ENCODE assay signal across 7 mouse cellular contexts in the genomic region with DNA sequence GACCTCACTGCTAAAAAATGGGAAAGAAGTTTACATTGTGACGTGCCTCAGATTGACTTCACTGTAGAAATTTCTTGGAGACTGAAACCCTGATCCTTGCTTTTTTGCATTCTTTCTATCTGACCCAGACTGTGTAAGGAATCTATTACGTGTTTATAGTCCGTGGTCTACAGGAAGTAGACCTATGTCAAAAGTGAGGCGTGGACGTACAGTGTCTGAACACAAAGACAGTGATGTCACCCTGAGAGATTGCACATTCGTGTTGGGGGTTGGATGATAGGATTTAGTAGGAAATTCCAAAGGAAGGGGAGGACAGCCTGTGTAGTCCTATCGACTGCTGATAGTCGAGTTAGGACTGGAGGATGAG. TPM values are rescaled to one million over a fixed set of nuclear protein-coding genes. Genes with fewer than 3 reads are reported as not detected.
DNase-seq lines count a peak whose midpoint lies in the region; TF ChIP-seq lines count a peak whose summit lies in the region.

No protein-coding gene starts in this region.

- peak overlapping the region; percentile 83 for H3K4me3 ChIP-seq in erythroblast, embryonic 14.5 days (replicated peaks)
- peak overlapping the region; percentile 88 for H3K4me3 ChIP-seq in small intestine, adult 2 months (ENCODE audit: low read depth, low read length)

- H3K9me3 ChIP-seq in erythroblast, embryonic 14.5 days (ENCODE audit: control insufficient read depth, low read length), result no peaks in the 10 kb centered on the region

- DNase-seq in thymus, postnatal 14 days, result peak; percentile 5
- no peak for DNase-seq in thymus, postnatal 25 days
- DNase-seq in liver, result peak; percentile 16
- DNase-seq in frontal cortex, postnatal 25 days (ENCODE audit: low spot score in 2 of 2), result no peak
- no peak for DNase-seq in urinary bladder, adult 2 months (ENCODE audit: low spot score)

- no peak for TF ChIP-seq CTCF in small intestine, adult 2 months (IDR thresholded peaks at IDR 0.05; ENCODE audit: extremely low read depth, insufficient read length, insufficient replicate concordance, low read depth, low read length)

- H3K27ac ChIP-seq in small intestine, adult 2 months (ENCODE audit: insufficient read depth, low read depth, low read length), result 0 out of 2 replicates have a peak overlapping the region, but pooled peaks have one; percentile 4

- under 1% methylated on average over 8 of the region's 8 CpGs for WGBS in small intestine, adult 2 months

- H3K36me3 ChIP-seq in erythroblast, embryonic 14.5 days (ENCODE audit: control insufficient read depth), result peaks cover 42% of the 10 kb centered on the region
- H3K36me3 ChIP-seq in small intestine, adult 2 months (ENCODE audit: control insufficient read depth, insufficient read depth, low read length), result peaks cover 6% of the 10 kb centered on the region

- H3K27me3 ChIP-seq in erythroblast, embryonic 14.5 days (ENCODE audit: control insufficient read depth), result no peaks in the 10 kb centered on the region
- H3K27me3 ChIP-seq in small intestine, adult 2 months (ENCODE audit: control insufficient read depth, insufficient read depth, low read length), result no peaks in the 10 kb centered on the region

- TF ChIP-seq POLR2A in small intestine, adult 2 months (IDR thresholded peaks at IDR 0.05; ENCODE audit: low read depth, low read length), result no peak

- H3K4me1 ChIP-seq in erythroblast, embryonic 14.5 days (ENCODE audit: control insufficient read depth), result peaks cover 41% of the 10 kb centered on the region
- peaks cover 2% of the 10 kb centered on the region; the same call in 1 of the 2 replicates for H3K4me1 ChIP-seq in small intestine, adult 2 months (ENCODE audit: control insufficient read depth, insufficient read depth, insufficient read length, low read length)

RNA-seq across cellular contexts. Expression of gene Stil, which starts 0.5 kb away (rescaled TPM):
- polyA plus RNA-seq in erythroblast, embryonic 14.5 days (2012), result 0.18 and 0.25 TPM in 2 replicates
- 0.29 and 0.98 TPM in 2 replicates for polyA plus RNA-seq in small intestine, adult 2 months (2012; rRNA removed)
- 0.43 and 0.52 TPM in 2 replicates for polyA plus RNA-seq in urinary bladder, adult 2 months (2012; rRNA removed)

RNA-seq across cellular contexts. Expression of gene Cmpk1, which starts 13.4 kb away (rescaled TPM):
- 2.7 and 2.9 TPM in 2 replicates for polyA plus RNA-seq in erythroblast, embryonic 14.5 days (2012)
- 20.1 and 43.1 TPM in 2 replicates for polyA plus RNA-seq in small intestine, adult 2 months (2012; rRNA removed)
- polyA plus RNA-seq in urinary bladder, adult 2 months (2012; rRNA removed), result 38.7 and 44.9 TPM in 2 replicates

RNA-seq across cellular contexts. Expression of gene Tal1, which starts 55.8 kb away (rescaled TPM):
- 65.6 and 98.0 TPM in 2 replicates for polyA plus RNA-seq in erythroblast, embryonic 14.5 days (2012)
- 0.71 and 1.8 TPM in 2 replicates for polyA plus RNA-seq in small intestine, adult 2 months (2012; rRNA removed)
- 2.1 and 2.2 TPM in 2 replicates for polyA plus RNA-seq in urinary bladder, adult 2 months (2012; rRNA removed)

Comparison
In these comparisons a context has a peak if more than half of its experiments do, and no peak if none do; other contexts are left out.
1. DNase-seq: peak in thymus, postnatal 14 days (single experiment) and liver (single experiment); none in thymus, postnatal 25 days (single experiment), frontal cortex, postnatal 25 days (0 of 2) and urinary bladder, adult 2 months (single experiment).
2. RNA of gene Tal1, which starts 55.8 kb away (polyA plus RNA-seq): 65.6 to 98.0 TPM in erythroblast, embryonic 14.5 days; 2.1 to 2.2 TPM in urinary bladder, adult 2 months and 0.71 to 1.8 TPM in small intestine, adult 2 months; every median in the first group is over 10 times any median in the second.